Mouse (Mus musculus) Muller cell, postnatal 12 days (primary cell): Measurements from ENCODE around the gene Chl1.

ENCODE experiments used
- DNase-seq: peaks from one replicate; pipeline ENCODE4 v3.0.0-alpha.2; 2015; ENCODE audit errors: inconsistent ontology term

The Chl1 gene

DNA sequence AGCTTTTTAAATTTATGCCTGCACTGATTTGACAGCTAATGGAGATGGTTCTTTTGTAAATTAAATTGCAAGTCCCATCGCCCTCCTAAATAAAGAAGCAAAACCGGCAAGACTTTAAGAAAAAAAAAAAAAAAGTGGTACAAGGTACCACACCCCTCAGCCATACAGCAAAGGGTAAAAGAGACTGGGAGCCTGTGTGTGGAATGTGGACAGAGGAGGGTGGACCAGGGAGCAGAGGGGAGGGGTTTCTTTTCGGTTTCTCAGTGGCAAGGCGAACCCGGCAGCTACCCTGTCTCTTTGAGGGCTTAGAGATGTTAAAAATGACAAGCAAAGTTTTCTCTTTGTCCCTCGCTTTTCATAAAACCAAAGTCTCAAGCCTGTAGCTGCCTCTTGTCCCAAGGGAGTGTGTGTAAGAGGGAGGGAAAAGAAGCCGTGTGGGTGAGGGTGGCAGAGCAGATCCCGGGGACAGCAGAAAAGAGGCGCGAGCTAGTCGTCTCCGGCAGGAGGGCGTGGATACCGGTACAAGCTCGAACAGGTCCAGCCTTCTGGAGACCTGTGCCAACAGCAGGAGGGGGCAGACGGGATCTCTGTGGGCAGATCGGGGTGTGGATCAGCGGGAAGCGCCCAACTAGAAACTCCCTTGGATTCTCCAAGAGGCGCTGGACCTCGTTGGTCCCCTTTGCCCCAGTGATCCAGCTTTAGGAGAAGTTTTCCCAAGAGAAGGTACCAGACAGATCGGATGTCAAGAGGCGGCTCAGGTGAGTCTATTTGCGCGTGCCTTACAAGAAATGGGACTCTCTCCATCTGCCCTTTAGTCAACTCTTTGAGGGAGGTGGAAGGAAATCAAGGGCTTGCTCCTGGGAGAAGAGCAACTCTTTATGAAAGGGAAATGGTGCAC, at the start of gene Chl1:
Gene Chl1, plus strand, starts transcription at position 195 of the 898 bp plus-strand sequence.
- peak; percentile 69 for DNase-seq

DNA sequence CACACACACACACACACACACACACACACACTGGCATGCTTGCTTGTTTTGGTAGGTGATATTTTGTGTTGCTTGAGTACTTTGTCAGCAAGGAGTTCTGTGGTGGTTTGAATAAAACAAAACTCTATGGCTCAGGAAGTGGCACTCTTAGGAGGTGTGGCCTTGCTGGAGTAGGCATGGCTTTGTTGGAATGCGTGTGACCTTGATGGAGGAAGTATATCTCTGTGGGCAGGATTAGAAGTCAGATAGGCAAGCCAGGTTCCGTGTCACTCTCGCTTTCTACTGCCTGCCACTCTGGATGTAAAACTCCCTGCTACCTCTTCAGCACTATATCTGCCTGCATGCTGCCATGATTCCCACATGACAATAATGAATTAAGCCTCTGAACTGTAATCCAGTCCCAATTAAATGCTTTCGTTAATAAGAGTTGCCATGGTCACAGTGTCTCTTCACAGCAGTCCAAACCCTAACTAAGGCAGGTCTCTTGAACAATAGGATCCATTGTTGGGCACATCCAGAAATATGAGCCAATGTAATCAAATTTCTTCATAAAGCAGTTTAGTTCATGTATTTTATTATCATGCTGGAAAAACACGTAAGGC, 44.8 kb upstream of the Chl1 start:
- peak; percentile 72 for DNase-seq

DNA sequence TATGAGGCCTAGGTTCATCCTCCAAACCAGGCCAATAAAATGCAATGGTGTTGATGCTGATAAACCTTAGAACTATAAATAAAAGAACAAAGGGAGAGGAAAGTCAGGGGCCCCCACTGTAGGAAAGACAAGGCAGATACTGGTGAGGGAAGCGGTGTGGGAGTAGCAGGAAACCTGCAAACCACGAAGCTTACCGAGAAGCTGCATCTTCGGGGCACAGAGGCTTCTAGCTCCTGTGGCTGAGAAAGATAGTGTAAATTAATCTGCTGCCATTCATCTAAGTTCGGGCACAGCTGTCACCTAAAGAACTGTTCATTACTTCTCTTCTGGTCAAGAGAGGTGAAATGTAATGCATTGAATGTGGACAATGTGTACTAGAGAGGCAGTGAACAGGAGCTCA, 37.1 kb upstream of the Chl1 start:
- no peak for DNase-seq

DNA sequence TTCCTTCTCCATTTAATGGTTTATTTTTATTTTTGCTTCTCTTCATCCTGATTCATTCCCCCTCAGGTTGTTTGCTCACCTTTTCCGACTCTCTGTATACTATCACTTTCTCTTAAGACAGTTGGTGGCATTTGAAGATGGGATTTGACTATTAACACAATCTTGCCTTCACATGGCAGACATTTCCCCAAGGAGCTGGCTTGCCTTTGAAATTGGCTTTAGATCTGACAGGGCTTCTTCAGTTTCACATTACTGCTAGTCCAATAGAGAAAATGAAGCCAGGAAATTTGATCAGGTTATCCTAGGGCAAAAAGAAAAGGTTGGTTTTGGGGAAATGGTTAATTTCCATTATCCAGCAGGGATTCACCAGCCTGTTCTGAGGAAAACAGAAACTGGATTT, 23.2 kb upstream of the Chl1 start:
- no peak for DNase-seq

DNA sequence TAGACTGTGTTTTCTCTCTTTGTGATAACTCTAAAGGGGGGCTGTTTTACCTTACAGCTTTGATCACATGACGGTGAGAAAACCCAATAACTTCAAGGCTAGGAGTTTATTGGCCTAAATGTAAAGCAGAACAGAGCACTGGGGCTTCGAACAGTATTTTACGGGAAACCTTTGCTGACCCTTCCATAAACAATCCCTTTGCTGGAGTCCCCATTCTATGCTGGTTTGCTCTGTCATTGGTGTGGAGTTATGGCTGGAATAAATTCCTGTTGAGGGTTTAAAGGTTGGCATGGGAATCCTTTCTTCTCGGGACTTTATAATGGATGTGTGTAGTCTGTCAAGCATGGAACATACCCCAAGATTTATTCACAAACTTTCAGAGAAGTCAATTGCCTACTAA, 12.0 kb upstream of the Chl1 start:
- DNase-seq, result no peak

DNA sequence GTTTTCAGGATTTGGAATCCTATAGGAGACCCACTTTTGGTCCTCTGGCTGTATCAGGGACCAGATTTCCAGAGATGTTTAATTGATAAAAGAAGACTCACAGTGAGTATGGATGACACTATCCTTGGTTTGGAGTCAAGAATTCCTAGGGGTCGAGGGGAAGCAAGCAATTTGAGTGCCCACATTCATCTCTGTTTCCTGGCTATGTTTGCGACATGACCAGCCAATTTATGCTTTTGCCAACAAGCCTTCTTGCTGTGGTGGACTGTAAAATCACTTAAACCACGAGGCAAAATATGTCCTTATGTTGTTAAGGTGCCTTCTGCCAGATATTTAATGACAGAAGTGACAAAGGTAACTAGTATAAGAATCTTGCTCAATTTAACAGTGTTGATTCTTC, 6.3 kb upstream of the Chl1 start:
- DNase-seq, result no peak

DNA sequence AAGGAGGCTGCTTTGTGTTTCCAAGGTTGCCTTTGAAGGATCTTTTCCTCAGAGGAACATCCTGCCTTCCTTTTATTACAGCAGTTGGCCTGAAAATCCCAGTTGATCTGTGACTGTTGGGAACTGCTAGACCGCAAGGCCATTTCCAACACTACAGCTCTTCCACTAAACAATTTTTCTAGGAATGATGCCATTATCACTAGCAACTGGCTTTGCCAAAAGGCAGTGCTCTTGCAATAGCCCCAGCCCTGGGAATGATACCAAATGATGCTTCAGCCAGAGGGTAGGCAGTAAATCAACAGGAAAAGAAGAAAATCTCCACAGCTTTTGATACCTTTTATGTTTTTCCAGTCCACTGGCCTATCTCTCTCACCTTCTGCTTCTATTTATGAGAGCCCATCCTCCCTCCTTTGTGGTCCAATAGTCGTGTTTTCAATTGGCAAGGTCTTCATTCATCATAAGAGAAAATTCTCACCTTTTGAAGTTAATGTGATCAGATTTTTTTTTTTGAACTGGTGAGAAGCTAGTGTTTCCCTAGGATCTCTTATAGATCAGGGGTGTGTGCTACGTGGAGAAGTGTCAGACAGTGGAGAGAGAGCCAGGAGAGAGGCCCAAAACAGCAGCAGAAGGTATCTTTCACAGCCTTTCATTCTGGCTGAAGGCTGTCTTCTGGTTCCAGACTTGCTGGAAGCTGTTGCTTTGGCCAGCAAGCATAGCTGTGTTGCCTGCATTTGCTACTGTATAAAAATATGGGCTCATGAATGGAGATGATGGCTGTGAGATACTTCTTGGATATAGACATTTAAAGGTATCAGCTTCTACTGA, 2.4 kb upstream of the Chl1 start:
- peak; percentile 59 for DNase-seq

DNA sequence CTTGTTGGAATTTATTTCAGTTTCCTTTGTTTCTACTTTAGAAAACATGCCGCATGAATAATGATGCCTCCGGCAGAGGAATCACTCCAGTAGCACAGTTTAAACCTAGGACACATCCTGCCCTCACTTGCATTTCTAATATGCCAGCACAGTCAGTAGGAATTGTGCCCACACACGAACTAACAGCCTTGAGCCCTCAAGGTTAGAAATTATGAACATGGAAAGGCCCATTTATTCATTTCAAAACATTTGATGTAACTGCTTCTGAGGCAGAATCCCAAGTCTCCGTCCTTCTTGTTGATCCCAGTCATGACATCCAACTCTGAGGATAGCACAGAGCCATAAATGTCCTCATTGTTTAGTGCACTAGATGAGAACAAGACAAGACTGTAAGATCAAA, 790 bp upstream of the Chl1 start:
- no peak for DNase-seq

DNA sequence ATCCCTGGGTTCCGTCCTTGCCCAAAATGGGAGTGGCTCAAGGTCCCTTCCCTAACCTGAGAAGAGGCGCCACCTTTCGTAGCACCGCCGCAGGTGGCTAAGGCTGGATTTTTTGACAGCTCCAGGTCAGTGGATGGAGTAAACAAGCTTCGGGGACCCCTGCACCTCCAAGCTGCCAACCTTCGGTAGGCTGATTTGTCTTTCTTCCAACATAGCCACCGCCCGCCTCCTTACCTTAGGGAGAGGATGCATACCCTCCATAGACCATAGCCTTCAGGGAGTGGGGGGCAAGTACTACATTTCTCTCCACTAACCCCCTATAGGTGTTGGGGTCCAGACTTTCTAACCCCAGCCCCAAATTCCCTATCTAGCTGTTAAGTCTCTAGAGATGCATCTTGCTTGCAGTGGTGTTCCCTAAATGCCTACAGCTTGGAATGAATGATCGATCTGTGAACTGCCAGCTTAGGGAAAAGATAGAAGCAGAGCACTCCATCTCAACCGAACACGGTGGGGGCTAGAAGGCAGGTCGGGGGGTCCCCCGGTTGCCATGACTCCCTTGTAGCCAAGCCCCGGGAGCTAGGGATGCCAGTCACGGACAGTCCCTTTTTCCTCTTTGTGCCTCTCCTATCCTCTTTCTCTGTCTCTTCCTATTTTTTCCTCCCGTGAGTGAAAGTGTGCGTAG, 1.0 kb downstream of the Chl1 start:
- peak; percentile 47 for DNase-seq

DNA sequence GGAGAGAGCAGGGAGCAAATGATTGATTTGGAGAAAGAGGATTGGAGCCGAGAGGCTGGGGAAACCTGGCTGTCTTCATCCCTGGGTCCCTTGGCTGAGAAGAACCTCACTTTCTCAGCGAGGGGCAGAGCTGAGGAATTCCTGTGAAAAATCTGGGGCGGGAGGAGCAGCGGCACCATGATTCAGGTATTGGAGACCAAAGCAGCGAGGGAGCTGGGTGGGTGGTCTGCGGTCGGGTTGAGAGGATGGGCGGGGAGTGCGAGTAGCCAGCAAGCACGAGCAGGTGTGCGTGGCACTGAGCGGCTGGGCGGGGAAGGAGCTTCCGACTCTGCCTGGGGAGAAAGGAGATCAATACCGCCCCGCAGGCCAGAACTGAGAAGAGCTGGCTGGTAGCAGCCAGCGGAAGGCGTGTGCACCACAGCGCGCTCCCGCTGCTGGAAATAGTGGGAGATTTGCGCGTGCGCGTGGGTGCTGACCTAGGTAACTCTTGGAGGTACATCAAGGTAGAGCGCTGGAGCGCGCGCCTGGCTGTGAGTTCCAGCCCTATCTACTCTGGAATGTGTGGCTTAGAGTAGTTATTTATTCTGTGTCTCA, 1.7 kb downstream of the Chl1 start:
- DNase-seq, result peak; percentile 66

DNA sequence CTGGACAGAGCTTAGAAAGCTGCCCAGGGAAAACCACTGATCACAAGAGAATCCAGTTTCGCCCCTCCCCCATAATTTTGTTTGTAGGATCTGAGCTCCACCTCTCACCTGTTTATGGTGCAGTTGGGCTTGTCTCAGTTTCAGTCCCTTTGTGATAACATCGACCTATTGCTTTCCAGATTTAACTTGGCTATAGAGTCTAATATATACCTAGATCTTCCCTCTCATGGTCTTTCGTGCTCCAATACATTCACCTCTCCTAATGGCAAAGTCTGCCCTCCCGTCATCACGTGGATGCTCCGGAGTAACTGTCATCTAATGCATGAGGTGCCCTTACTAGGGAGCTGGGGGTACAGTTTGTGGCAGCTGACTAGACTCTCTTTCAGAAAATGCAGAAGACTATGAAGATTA, 2.5 kb downstream of the Chl1 start:
- DNase-seq, result no peak

DNA sequence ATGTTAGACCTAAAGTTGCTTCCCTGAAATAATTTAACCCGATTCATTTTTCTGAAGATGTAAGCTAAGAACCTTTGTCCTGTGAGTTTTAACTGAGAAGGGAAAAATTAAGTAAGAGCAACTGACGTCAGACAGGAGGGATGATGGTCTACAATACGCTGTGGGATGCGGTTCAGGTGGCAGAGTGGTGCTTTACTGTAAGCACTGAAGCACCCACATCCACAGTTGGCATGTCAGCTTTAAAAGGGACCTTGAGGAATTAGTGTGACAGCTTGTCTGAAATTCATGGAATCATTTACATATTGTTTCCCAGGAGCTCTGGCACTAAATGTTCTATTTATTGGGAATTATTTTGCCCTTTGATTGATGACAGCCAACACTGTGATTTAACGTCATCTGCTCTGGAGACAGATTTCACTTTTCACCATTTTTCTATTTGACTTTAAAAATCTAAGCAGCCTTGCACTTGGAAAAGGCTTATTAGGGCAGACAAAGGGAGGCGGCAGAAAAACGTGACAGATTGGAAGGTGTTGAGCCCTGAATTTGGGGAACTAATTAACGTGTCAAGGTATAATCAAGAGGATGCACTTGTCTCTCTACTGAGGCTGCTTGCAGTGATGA, 3.3 kb downstream of the Chl1 start:
- DNase-seq, result no peak

DNA sequence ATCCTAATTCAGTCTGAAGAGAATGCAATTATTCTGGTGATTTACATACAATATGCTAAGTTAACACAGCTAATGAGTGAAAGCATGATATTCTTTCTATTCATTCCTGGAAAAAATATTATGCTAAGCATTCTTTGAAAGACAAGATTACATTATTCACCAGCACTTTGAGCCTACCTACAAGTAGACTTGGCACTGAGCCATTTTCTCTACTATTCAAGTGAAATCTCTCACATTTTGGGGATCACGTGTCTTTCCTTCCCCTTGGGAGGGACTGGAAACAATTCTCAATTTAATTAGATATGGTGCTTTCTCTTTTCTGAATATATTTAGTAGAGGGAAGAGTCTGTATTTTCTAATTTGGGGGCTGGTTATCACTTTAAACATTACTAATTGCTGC, 4.0 kb downstream of the Chl1 start:
- no peak for DNase-seq

DNA sequence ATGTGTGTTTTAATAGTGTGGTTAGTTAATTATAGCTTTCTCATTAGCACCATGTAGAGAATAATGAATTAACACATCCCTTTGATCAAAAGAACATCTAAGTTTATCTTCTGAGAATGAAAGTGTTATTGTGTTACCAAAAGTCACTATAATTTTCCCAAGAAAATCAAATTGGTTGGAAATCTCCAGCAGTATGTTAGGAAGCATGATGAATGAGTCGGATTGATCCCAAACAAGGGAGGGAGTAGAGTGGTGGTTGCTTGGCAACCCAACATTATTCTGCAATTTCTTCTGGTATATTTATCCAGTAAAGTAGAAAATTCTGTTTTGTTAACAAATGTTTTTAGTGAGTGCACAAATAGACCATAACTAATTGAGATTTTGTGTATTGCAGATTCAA, 4.4 kb downstream of the Chl1 start:
- no peak for DNase-seq

DNA sequence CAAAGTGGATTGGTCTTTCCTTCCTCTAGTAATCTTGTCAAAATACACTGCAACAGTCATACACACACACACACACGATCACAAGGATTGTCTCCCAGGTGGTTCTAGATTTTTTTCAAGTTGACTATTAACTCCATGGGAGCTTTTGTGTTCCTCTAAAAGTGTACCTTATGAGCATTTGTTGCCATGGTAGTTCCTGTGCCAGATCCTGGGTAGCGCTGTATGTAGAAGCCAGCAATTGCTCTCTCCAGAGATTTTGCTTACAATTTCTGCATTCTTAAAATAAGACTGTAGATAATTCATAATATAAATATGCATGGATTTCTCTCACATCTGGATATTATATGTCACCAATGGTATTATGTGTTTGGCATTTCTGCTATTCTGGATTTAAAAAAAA, 9.2 kb downstream of the Chl1 start:
- DNase-seq, result no peak

DNA sequence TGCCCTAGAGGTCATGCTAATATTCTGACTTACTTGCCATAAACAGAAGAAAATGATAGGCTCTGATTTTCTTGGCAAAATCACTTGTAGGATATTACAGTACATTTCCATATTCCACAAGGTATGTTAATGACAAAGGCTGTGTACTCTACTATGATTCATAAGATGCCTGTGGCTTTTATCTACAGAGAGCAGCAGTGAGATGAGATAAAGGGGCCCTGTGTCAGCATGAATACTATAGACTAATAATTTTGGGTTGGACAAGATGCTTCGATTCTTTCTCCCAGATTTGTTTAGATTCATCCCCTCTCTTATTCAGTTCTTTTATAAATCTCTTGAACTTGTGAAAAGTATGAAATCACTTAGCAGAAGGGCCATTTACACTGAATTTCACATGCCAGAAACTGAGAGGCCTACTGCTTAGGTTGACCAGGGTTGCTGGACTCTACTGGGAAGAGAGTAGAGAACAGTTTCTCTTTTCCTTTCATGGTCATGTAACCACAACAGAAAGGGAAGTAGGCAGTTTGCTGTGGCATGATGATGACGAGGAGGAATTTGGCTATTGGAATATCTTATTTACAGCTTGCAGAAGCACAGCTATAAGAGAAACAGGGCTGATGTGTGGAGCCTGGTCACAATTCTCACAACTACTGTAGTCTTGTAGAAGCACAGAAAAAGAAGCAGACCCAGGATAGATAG, 15.1 kb downstream of the Chl1 start:
- peak; percentile 78 for DNase-seq

DNA sequence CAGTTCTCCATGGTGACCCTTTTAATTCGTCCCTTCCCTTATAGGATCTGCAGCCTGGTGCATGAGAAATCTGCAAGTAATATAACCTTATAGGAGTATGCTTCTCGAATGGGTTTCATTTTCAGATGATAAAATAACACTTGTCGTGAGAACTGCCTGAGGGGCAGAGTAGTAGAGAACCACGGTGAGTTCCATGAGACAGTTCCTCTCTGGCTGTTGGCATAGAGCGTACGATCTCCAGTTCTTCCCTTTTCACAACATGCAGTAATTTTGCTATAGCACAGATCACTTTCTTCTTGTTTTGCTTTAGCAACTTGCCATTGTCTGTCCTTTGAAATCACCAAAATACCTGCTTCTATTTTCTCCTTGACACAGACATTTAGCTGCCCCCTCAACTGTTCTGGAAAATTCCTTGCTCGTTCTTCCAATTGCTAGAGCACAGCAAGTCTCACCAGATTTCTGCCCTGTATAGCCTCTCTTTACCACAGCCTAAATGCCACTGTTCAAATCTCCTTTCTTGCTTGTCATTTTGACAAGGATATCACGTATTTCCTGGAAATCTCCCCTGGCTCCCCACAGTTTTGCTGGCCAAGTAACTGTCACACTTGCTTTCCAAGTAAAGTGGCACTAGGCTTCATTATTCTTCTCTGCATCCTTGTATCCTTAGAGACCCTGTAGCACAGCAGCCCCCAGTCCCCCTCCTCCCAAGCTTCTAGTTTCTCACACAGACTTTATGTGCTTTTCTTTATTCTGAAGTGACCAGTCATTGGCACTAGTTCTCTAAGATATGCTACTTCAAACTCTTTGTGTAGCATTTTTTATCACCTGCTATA, 16.8 kb downstream of the Chl1 start:
- no peak for DNase-seq

DNA sequence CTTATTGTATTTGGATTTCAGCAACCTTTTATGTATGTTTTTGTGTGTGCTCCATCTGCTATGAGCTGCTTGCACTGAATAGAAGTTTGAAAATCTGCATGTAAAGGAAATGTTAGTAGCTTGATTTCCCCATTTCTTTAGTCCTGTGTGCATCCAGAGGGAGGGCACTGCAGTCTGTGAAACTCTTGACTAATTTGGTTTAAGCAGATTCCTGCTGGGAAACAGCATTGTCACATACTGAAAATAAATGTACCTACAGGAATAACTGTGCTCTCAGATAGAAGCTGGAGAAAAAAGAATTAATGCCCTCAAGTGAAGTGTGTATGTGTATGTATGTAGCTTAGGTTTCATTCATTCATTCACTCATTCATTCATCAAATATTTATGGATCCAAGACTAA, 22.7 kb downstream of the Chl1 start:
- no peak for DNase-seq

DNA sequence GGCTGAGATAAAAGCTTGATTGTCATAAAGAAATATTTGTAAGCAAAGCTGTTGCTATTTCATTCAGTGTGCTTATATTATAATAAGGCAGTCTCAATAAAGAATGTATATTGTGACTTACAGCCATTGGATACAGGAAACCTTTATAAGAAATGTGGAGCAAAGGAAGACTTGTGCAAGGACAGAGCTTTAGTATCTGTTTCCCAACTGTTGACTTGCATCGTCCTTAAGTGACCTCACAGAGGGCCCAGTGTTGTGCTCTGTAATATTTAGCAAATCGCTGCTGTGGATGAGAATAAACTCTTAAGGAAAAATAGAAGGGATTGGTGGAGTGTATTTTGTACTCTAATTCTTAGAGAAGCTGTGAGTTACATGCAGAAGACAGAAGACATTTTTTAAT, 23.6 kb downstream of the Chl1 start:
- no peak for DNase-seq

DNA sequence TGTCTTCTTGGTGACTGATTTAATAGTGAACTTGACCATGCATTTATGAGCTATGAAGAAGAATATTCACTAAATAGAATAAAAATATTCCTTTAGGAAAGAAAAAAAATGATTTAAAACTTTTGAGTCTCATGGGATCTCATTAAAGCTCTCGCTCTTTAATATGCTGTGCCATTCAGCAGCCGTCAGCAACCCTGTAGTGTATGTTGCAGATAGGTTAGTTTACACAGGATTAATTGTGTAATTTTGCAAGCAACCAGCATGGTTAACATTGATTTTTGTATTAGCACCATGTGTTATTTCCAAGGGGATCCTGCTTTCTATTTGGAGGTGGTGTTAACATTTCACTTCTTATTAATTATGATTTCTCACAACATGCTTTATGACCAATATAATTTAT, 32.2 kb downstream of the Chl1 start:
- DNase-seq, result no peak
